Mouse (Mus musculus): Measurements from ENCODE around the gene Treml1. TPM values are rescaled to one million over a fixed set of nuclear protein-coding genes. Genes with fewer than 3 reads are reported as not detected.

The Treml1 gene
- total RNA-seq, 1 experiment from 2014 or later: 14.1 TPM

DNA sequence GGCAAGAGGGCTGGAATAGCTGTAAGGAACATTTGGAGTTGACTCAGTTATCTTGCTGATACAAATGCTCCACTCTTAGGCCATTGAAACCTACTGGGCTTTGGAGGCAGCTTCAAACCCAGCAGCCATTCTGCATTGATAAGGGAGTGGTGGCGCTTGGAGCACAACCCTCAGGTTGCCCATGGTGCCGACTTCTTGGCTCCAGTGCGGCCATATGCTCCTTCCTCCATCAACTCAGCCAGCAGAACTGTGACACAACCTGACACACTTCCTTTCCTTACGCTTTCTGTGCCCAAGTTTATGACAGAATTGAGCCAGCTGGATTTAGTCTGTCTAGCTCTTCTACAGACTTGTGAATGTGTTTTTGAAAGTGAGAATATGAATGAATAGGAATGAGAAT lies 47.4 kb downstream of the Treml1 start:
- ATAC-seq (replicated peaks; ENCODE audit: low read depth, poor library complexity, severe bottlenecking): no peak

DNA sequence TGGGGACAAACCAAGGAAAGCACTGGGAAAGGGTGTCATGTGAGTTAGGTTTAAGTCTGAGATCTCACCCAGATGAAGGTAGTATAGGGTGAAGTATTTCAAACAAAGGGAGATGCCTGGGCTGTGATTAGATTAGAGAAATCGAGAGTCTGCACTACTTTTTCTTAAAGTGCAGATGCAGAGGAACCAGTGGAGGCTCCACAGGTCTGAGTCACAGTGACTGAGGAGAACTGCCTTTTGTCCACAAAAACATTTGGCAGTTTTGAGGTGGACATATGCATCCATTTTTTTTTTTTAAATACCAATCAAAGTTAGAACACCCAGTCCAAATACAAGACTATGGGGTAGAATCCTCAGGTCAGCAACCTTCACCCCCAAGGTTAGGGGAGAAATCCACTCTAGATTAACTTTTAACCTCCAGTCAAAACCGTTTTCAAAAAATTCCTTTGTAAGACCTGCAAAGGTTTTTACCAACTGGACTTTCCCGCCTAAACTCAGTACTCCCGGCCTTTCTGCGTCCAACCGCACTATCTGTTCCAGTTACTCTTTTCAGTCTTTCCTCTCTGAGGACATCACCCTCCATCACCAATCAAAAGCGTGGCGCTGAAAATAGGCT lies 48.3 kb downstream of the Treml1 start:
- ATAC-seq (replicated peaks; ENCODE audit: low read depth, poor library complexity, severe bottlenecking): no peak

DNA sequence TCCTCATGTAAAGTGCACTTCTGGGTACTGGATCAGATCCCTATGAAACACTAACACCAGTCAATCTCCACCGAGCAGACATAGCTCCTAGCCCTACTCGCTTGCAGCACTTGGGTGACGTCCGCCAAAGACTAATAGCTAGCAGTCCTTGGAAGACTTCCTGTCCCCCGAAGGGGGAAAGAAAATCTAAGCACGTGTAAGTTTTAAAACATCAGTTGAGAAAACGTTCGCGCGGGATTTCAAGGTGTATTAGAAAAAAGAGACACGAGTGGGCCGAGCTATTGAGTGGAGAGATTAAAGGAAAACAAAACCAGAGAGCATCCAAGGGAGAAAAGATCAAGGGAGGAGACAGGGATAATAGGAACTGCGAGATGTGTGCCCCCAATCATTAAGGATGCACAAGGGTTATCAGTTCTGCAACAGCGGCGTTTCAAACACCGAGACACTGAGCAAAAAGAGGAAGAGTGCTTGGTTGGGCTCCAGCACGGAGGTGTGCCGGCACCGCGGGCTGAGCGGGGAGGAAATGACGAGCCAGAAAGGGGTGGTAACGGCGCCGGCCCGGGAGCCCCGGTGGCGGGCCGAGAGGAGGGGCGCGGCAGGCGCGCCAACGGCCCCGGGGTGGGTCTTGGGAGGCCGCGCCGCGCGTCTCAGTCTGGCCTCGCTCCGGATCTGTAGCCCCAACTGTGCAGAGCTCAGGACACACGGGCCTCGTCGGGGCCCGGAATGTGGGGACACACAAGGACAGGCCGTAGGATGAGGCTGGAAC lies 49.0 kb downstream of the Treml1 start:
- ATAC-seq (replicated peaks; ENCODE audit: low read depth, poor library complexity, severe bottlenecking): peak; percentile 39

DNA sequence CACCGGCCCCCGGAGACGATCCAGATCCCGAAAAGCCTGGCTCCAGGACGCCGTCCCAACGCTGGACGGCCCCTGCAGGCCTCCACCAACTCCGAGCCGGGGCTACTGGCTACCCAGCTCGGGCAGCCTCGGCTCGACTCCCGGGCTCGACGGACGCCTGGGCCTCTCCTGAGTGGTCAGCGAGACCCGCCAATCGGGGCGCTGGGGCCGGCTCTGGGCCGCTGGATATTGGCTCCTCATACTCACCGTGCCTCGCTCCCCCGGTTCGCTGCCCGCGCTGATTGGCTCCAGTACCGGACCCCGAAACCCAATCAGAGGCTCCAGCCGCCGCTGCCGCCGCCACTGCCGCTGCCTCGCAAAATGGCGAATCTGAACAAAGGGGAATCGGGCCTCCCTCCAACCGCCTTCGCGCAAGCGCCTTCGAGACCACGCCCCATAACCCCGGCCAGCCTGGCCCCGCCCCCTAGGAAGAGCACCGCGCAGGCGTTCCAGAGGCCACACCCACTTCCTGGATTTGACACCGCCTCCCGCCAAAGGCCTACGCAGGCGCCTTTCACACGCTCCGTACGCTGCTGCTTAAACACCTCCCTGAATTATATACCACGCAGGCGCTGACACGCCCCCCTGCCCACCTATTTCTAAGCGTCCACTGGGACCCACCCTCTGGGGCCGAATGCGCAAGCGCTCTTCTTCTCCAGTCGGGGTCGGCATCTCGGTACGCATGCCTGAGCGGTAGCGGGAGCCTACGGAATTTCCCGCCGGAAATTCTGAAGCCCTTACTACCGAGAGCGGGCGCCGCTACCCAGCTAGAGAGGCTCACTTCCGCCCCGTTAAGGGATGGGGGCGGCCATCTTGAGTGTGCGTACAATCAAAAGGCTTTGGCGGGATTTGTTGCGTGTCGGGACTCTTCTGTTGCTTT lies 49.9 kb downstream of the Treml1 start, which contains the start of the genes Nfya and Oard1:
Nfya (minus strand) TSS at position 527 of the 919 bp plus-strand sequence.
Oard1 (plus strand) TSS at position 635 of the 919 bp plus-strand sequence.
- ATAC-seq (replicated peaks; ENCODE audit: low read depth, poor library complexity, severe bottlenecking): peak; percentile 73

DNA sequence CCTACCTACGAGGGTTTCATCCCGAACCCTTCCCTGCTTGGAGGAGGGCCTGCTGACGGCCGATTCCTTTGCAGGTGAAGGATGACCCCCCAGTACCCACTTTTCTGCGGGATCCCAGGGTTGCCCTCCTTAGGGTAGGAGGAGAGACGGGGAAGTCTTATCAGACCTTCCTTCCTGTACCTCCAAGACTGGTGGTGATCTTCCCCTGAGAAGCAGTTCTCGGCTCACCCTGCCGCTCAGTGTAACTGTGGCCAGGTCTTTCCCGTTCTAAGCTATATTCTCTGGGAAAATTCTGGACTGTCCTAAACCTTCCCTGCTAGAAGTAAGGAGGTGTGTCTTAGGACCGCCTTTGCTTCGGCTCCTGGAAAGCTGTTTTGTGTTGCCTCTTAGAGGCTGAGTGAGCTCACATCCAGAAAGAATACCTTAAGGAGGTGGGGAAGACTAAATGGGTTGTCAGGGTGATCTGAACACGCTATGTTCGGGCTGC lies 50.6 kb downstream of the Treml1 start:
- ATAC-seq (replicated peaks; ENCODE audit: low read depth, poor library complexity, severe bottlenecking): peak; percentile 39

DNA sequence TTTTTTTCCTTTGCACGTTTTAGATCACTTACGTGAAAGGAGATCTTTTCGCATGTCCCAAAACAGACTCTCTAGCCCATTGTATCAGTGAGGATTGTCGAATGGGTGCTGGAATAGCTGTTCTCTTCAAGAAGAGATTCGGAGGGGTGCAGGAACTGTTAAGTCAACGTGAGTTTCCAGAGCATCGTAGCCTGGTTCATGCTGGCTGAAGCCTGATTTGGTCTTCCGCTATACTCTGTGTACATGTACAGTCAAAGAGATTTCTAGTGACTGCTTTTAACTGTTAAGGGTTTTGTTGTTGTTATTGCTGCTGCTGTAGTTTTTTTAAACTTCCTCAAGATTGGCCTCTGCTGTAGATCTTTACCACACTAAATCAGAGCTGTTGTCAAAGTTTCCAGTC lies 51.5 kb downstream of the Treml1 start:
- no peak for ATAC-seq (replicated peaks; ENCODE audit: low read depth, poor library complexity, severe bottlenecking)

DNA sequence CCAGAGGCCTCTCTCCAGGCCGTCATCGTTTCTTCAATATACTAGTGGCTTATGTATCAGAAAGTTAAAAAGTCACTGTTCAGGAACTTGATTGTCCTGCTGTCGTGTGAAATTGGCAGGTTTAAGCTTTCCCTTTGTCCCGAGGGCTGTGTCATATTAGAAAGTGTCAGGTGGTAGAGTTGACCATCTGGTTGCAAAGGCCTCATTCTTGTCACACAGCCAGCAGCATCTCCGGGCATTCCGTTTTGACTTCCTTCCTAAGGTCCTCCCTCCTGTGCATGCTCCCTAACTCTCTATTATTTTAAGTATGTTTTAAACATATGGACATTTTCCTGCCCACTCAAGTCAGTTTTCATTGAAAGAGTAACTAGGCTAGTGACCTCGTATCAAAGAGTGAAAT lies 56.3 kb downstream of the Treml1 start:
- no peak for ATAC-seq (replicated peaks; ENCODE audit: low read depth, poor library complexity, severe bottlenecking)

Other genes with a start within 250 kb of the Treml1 start
- 1.4 TPM in 1 of 2 replicates, not detected in the other for gene 9830107B12Rik, start 213.6 kb upstream of the Treml1 start, total RNA-seq (2017)
- 0.29 and 0.37 TPM in 2 replicates for gene A530064D06Rik, start 192.6 kb upstream of the Treml1 start, total RNA-seq (2017)
- 1.4 and 2.9 TPM in 2 replicates for gene Trem1, start 127.1 kb upstream of the Treml1 start, total RNA-seq (2017)
- gene Trem3, start 112.1 kb upstream of the Treml1 start, total RNA-seq (2017): 2.9 and 4.5 TPM in 2 replicates
- gene Treml4, start 95.6 kb upstream of the Treml1 start, total RNA-seq (2017): 0.58 TPM in 1 of 2 replicates, not detected in the other
- gene Treml2, start 60.4 kb upstream of the Treml1 start, total RNA-seq (2017): 46.2 and 61.0 TPM in 2 replicates
- 0.34 and 0.91 TPM in 2 replicates for gene B430306N03Rik, start 43.8 kb upstream of the Treml1 start, total RNA-seq (2017)
- not detected in 2 replicates for gene Trem2, start 13.5 kb upstream of the Treml1 start, total RNA-seq (2017)
- 77.6 and 92.6 TPM in 2 replicates for gene Nfya, start 50.0 kb downstream of the Treml1 start, total RNA-seq (2017)
- 58.8 and 59.1 TPM in 2 replicates for gene Oard1, start 50.1 kb downstream of the Treml1 start, total RNA-seq (2017)
- gene Apobec2, start 73.0 kb downstream of the Treml1 start, total RNA-seq (2017): 0.05 and 1.4 TPM in 2 replicates
- 28.4 and 29.1 TPM in 2 replicates for gene Tspo2, start 91.6 kb downstream of the Treml1 start, total RNA-seq (2017)
- 2.1 and 2.2 TPM in 2 replicates for gene Unc5cl, start 95.0 kb downstream of the Treml1 start, total RNA-seq (2017)

All from common myeloid progenitor, adult 5-6 weeks (primary cell).